Mouse (Mus musculus) liver, embryonic 11.5 days (tissue): ENCODE results near the gene Sept5. TPM values are rescaled to one million over a fixed set of nuclear protein-coding genes. Genes with fewer than 3 reads are reported as not detected.

Source experiments
- ATAC-seq: fragments of 200-750 bp; cut with Nextera tagmentation; replicated peaks from 2 replicates; pipeline ENCODE4 v1.8.0; 2017; ENCODE audit warnings: moderate number of reproducible peaks, mild to moderate bottlenecking, moderate TSS enrichment, moderate library complexity; ENCODE audit not compliant: low FRiP score
- DNase-seq: peaks from one replicate; pipeline ENCODE4 v3.0.0-alpha.2; 2017; ENCODE audit warnings: low spot score
- H3K27ac ChIP-seq: fragments of 300-500 bp; sonication (generic); 2 replicates; pipeline ENCODE4 v1.5.1; 2014; ENCODE audit warnings: mild to moderate bottlenecking, low read depth, low read length, control low read depth
- H3K27me3 ChIP-seq: fragments of 300-500 bp; sonication (generic); replicated peaks from 2 replicates; pipeline ENCODE4 v1.6.1; 2014; ENCODE audit warnings: low read length, mixed read lengths; ENCODE audit not compliant: control insufficient read depth, insufficient read depth
- H3K36me3 ChIP-seq: fragments of 300-500 bp; sonication (generic); 2 replicates; pipeline ENCODE4 v1.6.1; 2014; ENCODE audit warnings: mild to moderate bottlenecking, low read length, moderate library complexity, mixed read lengths; ENCODE audit not compliant: control insufficient read depth, insufficient read depth
- H3K4me1 ChIP-seq: fragments of 300-500 bp; sonication (generic); replicated peaks from 2 replicates; pipeline ENCODE4 v1.6.1; 2014; ENCODE audit warnings: low read length, mixed read lengths; ENCODE audit not compliant: control insufficient read depth, insufficient read depth
- H3K4me2 ChIP-seq: fragments of 300-500 bp; sonication (generic); 2 replicates; pipeline ENCODE4 v1.6.1; 2014; ENCODE audit warnings: mild to moderate bottlenecking, control low read depth, moderate library complexity
- H3K4me3 ChIP-seq: fragments of 300-500 bp; sonication (generic); 2 replicates; pipeline ENCODE4 v1.5.1; 2014; ENCODE audit warnings: low read depth, low read length, control low read depth
- H3K9ac ChIP-seq: fragments of 300-500 bp; sonication (generic); 2 replicates; pipeline ENCODE4 v1.6.1; 2014; ENCODE audit warnings: low read depth, low read length, control low read depth
- H3K9me3 ChIP-seq: fragments of 300-500 bp; sonication (generic); 2 replicates; pipeline ENCODE4 v1.6.1; 2016; ENCODE audit warnings: low read length, inconsistent platforms, mixed read lengths; ENCODE audit not compliant: control insufficient read depth
- WGBS: fragments of 180-500 bp; shearing (Covaris S2); extraction: QIAGEN DNeasy Blood & Tissue Kit; methylation state at CpG from one replicate; pipeline ENCODE4 v1.1.7; 2014; 5-methylcytosine and 5-hydroxymethylcytosine counted together
- polyA plus RNA-seq: library from polyadenylated mRNA; unstranded; fragments of >200 nt; fragmentation: Nextera tagmentation; extraction: Ambion mirVana; gene quantifications from 2 replicates; pipeline ENCODE4 v1.2.1, GENCODE M21; 2014

The Sept5 gene
- polyA plus RNA-seq, 1 experiment from 2014 or later, result 6.0 TPM

GRCm38 (mm10) chr16:18653290-18654160 is 23.8 kb upstream of the Sept5 start:
- no peak overlapping the region for H3K27ac ChIP-seq
- WGBS, result 83% methylated on average over 6 of the region's 6 CpGs
- H3K27me3 ChIP-seq, result no peaks in the 10 kb centered on the region

GRCm38 (mm10) chr16:18649126-18649525 is 19.4 kb upstream of the Sept5 start:
- 63% methylated on average over 3 of the region's 3 CpGs for WGBS
- H3K4me2 ChIP-seq, result no peak overlapping the region
- H3K4me1 ChIP-seq, result no peaks in the 10 kb centered on the region
- ATAC-seq (no peak), DNase-seq (no peak)
- H3K9me3 ChIP-seq, result no peaks in the 10 kb centered on the region
- no peaks in the 10 kb centered on the region for H3K27me3 ChIP-seq
- no peak overlapping the region for H3K27ac ChIP-seq
- no peak overlapping the region for H3K9ac ChIP-seq
- no peaks in the 10 kb centered on the region for H3K36me3 ChIP-seq
- H3K4me3 ChIP-seq, result no peak overlapping the region

More at GRCm38 (mm10) chr16:18653290-18654160, 23.8 kb upstream of the Sept5 start:
- no peaks in the 10 kb centered on the region for H3K9me3 ChIP-seq
- no peak overlapping the region for H3K4me3 ChIP-seq
- H3K9ac ChIP-seq, result no peak overlapping the region
- no peak overlapping the region for H3K4me2 ChIP-seq
- H3K36me3 ChIP-seq, result no peaks in the 10 kb centered on the region
- ATAC-seq (no peak), DNase-seq (no peak)
- no peaks in the 10 kb centered on the region for H3K4me1 ChIP-seq

- Histone ChIP-seq H3K4me3 (no peak overlapping the region), H3K9ac (no peak overlapping the region), H3K4me1 (no peaks in the 10 kb centered on the region), H3K9me3 (no peaks in the 10 kb centered on the region), H3K27me3 (no peaks in the 10 kb centered on the region; the same call in 1 of the 2 replicates), H3K36me3 (no peaks in the 10 kb centered on the region), H3K4me2 (no peak overlapping the region), H3K27ac (no peak overlapping the region)
- 77% methylated on average over 6 of the region's 6 CpGs for WGBS
- DNase-seq (no peak), ATAC-seq (no peak)
Measured at GRCm38 (mm10) chr16:18645329-18645728, 15.6 kb upstream of the Sept5 start.

GRCm38 (mm10) chr16:18644485-18644884 is 14.7 kb upstream of the Sept5 start:
- WGBS, result 75% methylated on average over 4 of the region's 4 CpGs
- Histone ChIP-seq H3K9me3 (no peaks in the 10 kb centered on the region), H3K4me1 (no peaks in the 10 kb centered on the region), H3K4me3 (no peak overlapping the region), H3K4me2 (no peak overlapping the region), H3K27ac (no peak overlapping the region), H3K36me3 (no peaks in the 10 kb centered on the region), H3K9ac (no peak overlapping the region), H3K27me3 (no peaks in the 10 kb centered on the region; the same call in 1 of the 2 replicates)
- ATAC-seq (no peak), DNase-seq (no peak)

GRCm38 (mm10) chr16:18643406-18643998 is 13.7 kb upstream of the Sept5 start:
- DNase-seq, result no peak
- no peak overlapping the region for H3K27ac ChIP-seq
- ATAC-seq, result no peak
- H3K36me3 ChIP-seq, result no peaks in the 10 kb centered on the region
- no peaks in the 10 kb centered on the region for H3K9me3 ChIP-seq
- no peak overlapping the region for H3K9ac ChIP-seq
- H3K27me3 ChIP-seq, result peaks cover 2% of the 10 kb centered on the region; the same call in 1 of the 2 replicates
- H3K4me1 ChIP-seq, result no peaks in the 10 kb centered on the region
- no peak overlapping the region for H3K4me2 ChIP-seq
- no peak overlapping the region for H3K4me3 ChIP-seq
- 68% methylated on average over 11 of the region's 11 CpGs for WGBS

- H3K4me2 ChIP-seq, result no peak overlapping the region
- H3K4me3 ChIP-seq, result no peak overlapping the region
- no peaks in the 10 kb centered on the region for H3K4me1 ChIP-seq
- H3K36me3 ChIP-seq, result no peaks in the 10 kb centered on the region
- H3K9ac ChIP-seq, result no peak overlapping the region
- ATAC-seq, result no peak
- H3K27ac ChIP-seq, result no peak overlapping the region
- H3K27me3 ChIP-seq, result peaks cover 3% of the 10 kb centered on the region; the same call in 1 of the 2 replicates
- WGBS, result 72% methylated on average over 4 of the region's 4 CpGs
- H3K9me3 ChIP-seq, result no peaks in the 10 kb centered on the region
- DNase-seq, result no peak
Measured at GRCm38 (mm10) chr16:18642897-18643296, 13.1 kb upstream of the Sept5 start.

- no peak overlapping the region for H3K4me3 ChIP-seq
- H3K36me3 ChIP-seq, result no peaks in the 10 kb centered on the region
- no peak overlapping the region for H3K4me2 ChIP-seq
- H3K27me3 ChIP-seq, result peaks cover 3% of the 10 kb centered on the region; the same call in 1 of the 2 replicates
- H3K9ac ChIP-seq, result no peak overlapping the region
- H3K9me3 ChIP-seq, result no peaks in the 10 kb centered on the region
- no peaks in the 10 kb centered on the region for H3K4me1 ChIP-seq
- H3K27ac ChIP-seq, result no peak overlapping the region
- WGBS, result 39% methylated on average over 7 of the region's 7 CpGs
- DNase-seq, result no peak
- ATAC-seq, result no peak
Measured at GRCm38 (mm10) chr16:18642291-18642690, 12.5 kb upstream of the Sept5 start.

- Histone ChIP-seq H3K9me3 (no peaks in the 10 kb centered on the region), H3K27me3 (peaks cover 3% of the 10 kb centered on the region; the same call in 1 of the 2 replicates), H3K36me3 (no peaks in the 10 kb centered on the region), H3K4me2 (no peak overlapping the region), H3K4me1 (no peaks in the 10 kb centered on the region), H3K27ac (no peak overlapping the region), H3K9ac (no peak overlapping the region), H3K4me3 (no peak overlapping the region)
- WGBS, result 68% methylated on average over 1 of the region's 1 CpGs
- DNase-seq (no peak), ATAC-seq (no peak)
Measured at GRCm38 (mm10) chr16:18639382-18639929, 9.7 kb upstream of the Sept5 start.
